Mouse (Mus musculus): ENCODE measurements around the gene Cebpb.

Gene Cebpb

GRCm38 (mm10) chr2:167722538-167722937 lies 33.8 kb downstream of the Cebpb start:
- no peak for DNase-seq (ENCODE audit: low spot score)

GRCm38 (mm10) chr2:167723589-167724206 lies 35.0 kb downstream of the Cebpb start:
- DNase-seq (ENCODE audit: low spot score) = no peak

- DNase-seq (ENCODE audit: low spot score) = no peak
Observed at GRCm38 (mm10) chr2:167725879-167726278, 37.2 kb downstream of the Cebpb start.

GRCm38 (mm10) chr2:167727161-167727560 lies 38.4 kb downstream of the Cebpb start:
- DNase-seq (ENCODE audit: low spot score) = no peak

- DNase-seq (ENCODE audit: low spot score) = no peak
Observed at GRCm38 (mm10) chr2:167730036-167730435, 41.3 kb downstream of the Cebpb start.

GRCm38 (mm10) chr2:167731149-167731548 lies 42.4 kb downstream of the Cebpb start:
- DNase-seq (ENCODE audit: low spot score) = no peak

- DNase-seq (ENCODE audit: low spot score) = no peak
Observed at GRCm38 (mm10) chr2:167734861-167735260, 46.1 kb downstream of the Cebpb start.

- no peak for DNase-seq (ENCODE audit: low spot score)
Observed at GRCm38 (mm10) chr2:167739030-167739429, 50.3 kb downstream of the Cebpb start.
